Mouse (Mus musculus) heart, embryonic 15.5 days (tissue): ENCODE results near the gene Tubb4b. TPM values are rescaled to one million over a fixed set of nuclear protein-coding genes. Genes with fewer than 3 reads are reported as not detected.

Experiments used
- ATAC-seq: fragments of 200-750 bp; cut with Nextera tagmentation; replicated peaks from 2 replicates; pipeline ENCODE4 v1.8.0; 2017; ENCODE audit warnings: low read depth, moderate TSS enrichment; ENCODE audit not compliant: insufficient number of reproducible peaks, insufficient read depth, low FRiP score
- H3K27ac ChIP-seq: fragments of 300-500 bp; sonication (generic); 2 replicates; pipeline ENCODE4 v1.5.1; 2015; ENCODE audit warnings: mild to moderate bottlenecking, inconsistent platforms
- H3K27me3 ChIP-seq: fragments of 300-500 bp; sonication (generic); 2 replicates; pipeline ENCODE4 v1.6.1; 2015; ENCODE audit warnings: inconsistent platforms
- H3K36me3 ChIP-seq: fragments of 300-500 bp; sonication (generic); 2 replicates; pipeline ENCODE4 v1.6.1; 2015; ENCODE audit warnings: mild to moderate bottlenecking, inconsistent platforms
- H3K4me1 ChIP-seq: fragments of 300-500 bp; sonication (generic); replicated peaks from 2 replicates; pipeline ENCODE4 v1.6.1; 2015; ENCODE audit warnings: inconsistent platforms
- H3K4me2 ChIP-seq: fragments of 300-500 bp; sonication (generic); 2 replicates; pipeline ENCODE4 v1.6.1; 2015; ENCODE audit warnings: inconsistent platforms, mild to moderate bottlenecking, moderate library complexity
- H3K4me3 ChIP-seq: fragments of 300-500 bp; sonication (generic); 2 replicates; pipeline ENCODE4 v1.5.1; 2015; ENCODE audit warnings: mild to moderate bottlenecking, inconsistent platforms
- H3K9ac ChIP-seq: fragments of 300-500 bp; sonication (generic); 2 replicates; pipeline ENCODE4 v1.6.1; 2015; ENCODE audit warnings: mild to moderate bottlenecking, inconsistent platforms
- H3K9me3 ChIP-seq: fragments of 300-500 bp; sonication (generic); replicated peaks from 2 replicates; pipeline ENCODE4 v1.6.1; 2016; ENCODE audit warnings: inconsistent platforms
- WGBS: fragments of 180-500 bp; shearing (Covaris S2); methylation state at CpG from one replicate; pipeline ENCODE4 v1.1.7; 2015; ENCODE audit warnings: mixed read lengths; 5-methylcytosine and 5-hydroxymethylcytosine counted together
- polyA plus RNA-seq: library from polyadenylated mRNA; unstranded; fragments of >200 nt; fragmentation: Nextera tagmentation; extraction: Ambion mirVana; gene quantifications from 2 replicates; pipeline ENCODE4 v1.2.1, GENCODE M21; 2015

Tubb4b gene
- polyA plus RNA-seq, 1 experiment from 2014 or later, result 358 TPM

- Histone ChIP-seq H3K9me3 (no peaks in the 10 kb centered on the region), H3K27ac (peak overlapping the region; percentile 82), H3K4me2 (no peak overlapping the region), H3K27me3 (peaks cover 21% of the 10 kb centered on the region), H3K4me1 (peaks cover 45% of the 10 kb centered on the region), H3K36me3 (peaks cover 38% of the 10 kb centered on the region), H3K9ac (no peak overlapping the region), H3K4me3 (no peak overlapping the region)
- ATAC-seq, result no peak
These were observed 26.6 kb downstream of the Tubb4b start for GRCm38 (mm10) chr2:25197946-25198345.

GRCm38 (mm10) chr2:25197191-25197590 is 27.3 kb downstream of the Tubb4b start:
- peak overlapping the region; percentile 58 for H3K4me2 ChIP-seq
- no peak for ATAC-seq
- peaks cover 45% of the 10 kb centered on the region for H3K4me1 ChIP-seq
- H3K27me3 ChIP-seq, result peaks cover 21% of the 10 kb centered on the region
- peaks cover 31% of the 10 kb centered on the region for H3K36me3 ChIP-seq
- peak overlapping the region; percentile 82 for H3K27ac ChIP-seq
- peak overlapping the region; percentile 47; the same call in 1 of the 2 replicates for H3K4me3 ChIP-seq
- no peak overlapping the region for H3K9ac ChIP-seq
- WGBS, result 27% methylated on average over 2 of the region's 2 CpGs
- no peaks in the 10 kb centered on the region for H3K9me3 ChIP-seq

GRCm38 (mm10) chr2:25196172-25196954 is 28.1 kb downstream of the Tubb4b start, which contains the start of gene Tor4a:
Gene Tor4a, minus strand, starts transcription at chr2:25196886.
- Histone ChIP-seq H3K4me1 (peaks cover 45% of the 10 kb centered on the region), H3K36me3 (peaks cover 22% of the 10 kb centered on the region), H3K27ac (peak within 1 kb of the TSS; percentile 82), H3K4me3 (peak within 1 kb of the TSS; percentile 47), H3K27me3 (peaks cover 21% of the 10 kb centered on the region), H3K9ac (peak within 1 kb of the TSS; percentile 37), H3K4me2 (peak within 1 kb of the TSS; percentile 58), H3K9me3 (no peaks in the 10 kb centered on the region)
- ATAC-seq, result peak; percentile 74
- 9% methylated on average over 8 of the region's 8 CpGs for WGBS

GRCm38 (mm10) chr2:25195211-25196156 is 29.0 kb downstream of the Tubb4b start:
- H3K4me2 ChIP-seq, result peak overlapping the region; percentile 58
- peaks cover 21% of the 10 kb centered on the region for H3K27me3 ChIP-seq
- H3K4me1 ChIP-seq, result peaks cover 45% of the 10 kb centered on the region
- H3K9ac ChIP-seq, result peak overlapping the region; percentile 37
- H3K27ac ChIP-seq, result peak overlapping the region; percentile 82
- peak overlapping the region; percentile 47 for H3K4me3 ChIP-seq
- ATAC-seq, result no peak
- peaks cover 14% of the 10 kb centered on the region for H3K36me3 ChIP-seq
- 15% methylated on average over 55 of the region's 55 CpGs for WGBS
- H3K9me3 ChIP-seq, result no peaks in the 10 kb centered on the region

GRCm38 (mm10) chr2:25194486-25195171 is 29.9 kb downstream of the Tubb4b start:
- peaks cover 5% of the 10 kb centered on the region; the same call in 1 of the 2 replicates for H3K36me3 ChIP-seq
- H3K27me3 ChIP-seq, result peaks cover 21% of the 10 kb centered on the region
- ATAC-seq, result no peak
- peak overlapping the region; percentile 47 for H3K4me3 ChIP-seq
- 0 out of 2 replicates have a peak overlapping the region, but pooled peaks have one; percentile 37 for H3K9ac ChIP-seq
- WGBS, result 73% methylated on average over 17 of the region's 17 CpGs
- peak overlapping the region; percentile 58 for H3K4me2 ChIP-seq
- no peaks in the 10 kb centered on the region for H3K9me3 ChIP-seq
- H3K4me1 ChIP-seq, result peaks cover 45% of the 10 kb centered on the region
- peak overlapping the region; percentile 82; the same call in 1 of the 2 replicates for H3K27ac ChIP-seq

- 61% methylated on average over 5 of the region's 5 CpGs for WGBS
- no peak overlapping the region for H3K9ac ChIP-seq
- peaks cover 1% of the 10 kb centered on the region; the same call in 1 of the 2 replicates for H3K36me3 ChIP-seq
- ATAC-seq, result no peak
- H3K9me3 ChIP-seq, result no peaks in the 10 kb centered on the region
- H3K4me1 ChIP-seq, result peaks cover 45% of the 10 kb centered on the region
- H3K4me2 ChIP-seq, result peak overlapping the region; percentile 58
- H3K27me3 ChIP-seq, result peaks cover 21% of the 10 kb centered on the region
- 0 out of 2 replicates have a peak overlapping the region, but pooled peaks have one; percentile 24 for H3K27ac ChIP-seq
- peak overlapping the region; percentile 47; the same call in 1 of the 2 replicates for H3K4me3 ChIP-seq
These were observed 30.5 kb downstream of the Tubb4b start for GRCm38 (mm10) chr2:25194006-25194405.

- 0 out of 2 replicates have a peak overlapping the region, but pooled peaks have one; percentile 1 for H3K4me3 ChIP-seq
- peak; percentile 58; the same call in 1 of the 2 replicates for ATAC-seq
These were observed 31.2 kb downstream of the Tubb4b start for GRCm38 (mm10) chr2:25193330-25193770.

GRCm38 (mm10) chr2:25187841-25188240 is 36.7 kb downstream of the Tubb4b start:
- H3K27me3 ChIP-seq, result peaks cover 5% of the 10 kb centered on the region; the same call in 1 of the 2 replicates
- 82% methylated on average over 6 of the region's 6 CpGs for WGBS
- H3K4me1 ChIP-seq, result peaks cover 22% of the 10 kb centered on the region

More at GRCm38 (mm10) chr2:25193330-25193770, 31.2 kb downstream of the Tubb4b start:
- 3% methylated on average over 6 of the region's 6 CpGs for WGBS
- Histone ChIP-seq H3K9me3 (no peaks in the 10 kb centered on the region), H3K27ac (0 out of 2 replicates have a peak overlapping the region, but pooled peaks have one; percentile 24), H3K27me3 (peaks cover 21% of the 10 kb centered on the region), H3K4me1 (peaks cover 45% of the 10 kb centered on the region), H3K36me3 (no peaks in the 10 kb centered on the region), H3K9ac (no peak overlapping the region), H3K4me2 (peak overlapping the region; percentile 58; the same call in 1 of the 2 replicates)

GRCm38 (mm10) chr2:25186575-25186930 is 37.9 kb downstream of the Tubb4b start:
- H3K4me3 ChIP-seq, result peak overlapping the region; percentile 59

More at GRCm38 (mm10) chr2:25187841-25188240, 36.7 kb downstream of the Tubb4b start:
- Histone ChIP-seq H3K9me3 (no peaks in the 10 kb centered on the region), H3K4me2 (no peak overlapping the region), H3K27ac (no peak overlapping the region), H3K4me3 (no peak overlapping the region), H3K36me3 (no peaks in the 10 kb centered on the region), H3K9ac (no peak overlapping the region)
- no peak for ATAC-seq

More at GRCm38 (mm10) chr2:25186575-25186930, 37.9 kb downstream of the Tubb4b start:
- Histone ChIP-seq H3K27ac (no peak overlapping the region), H3K9me3 (no peaks in the 10 kb centered on the region), H3K36me3 (no peaks in the 10 kb centered on the region), H3K4me1 (peaks cover 32% of the 10 kb centered on the region), H3K27me3 (peaks cover 9% of the 10 kb centered on the region; the same call in 1 of the 2 replicates), H3K9ac (no peak overlapping the region), H3K4me2 (peak overlapping the region; percentile 93)
- ATAC-seq, result no peak
- 30% methylated on average over 5 of the region's 5 CpGs for WGBS
